Mouse (Mus musculus): ENCODE measurements around the gene Kif3c.

GRCm38 (mm10) chr12:3366190-3366956 is 1.4 kb downstream of the Kif3c start:
- no peak for TF ChIP-seq EP300 (IDR thresholded peaks at IDR 0.05; ENCODE audit: low read depth)
- no peak for TF ChIP-seq CTCF (IDR thresholded peaks at IDR 0.05; ENCODE audit: low read depth)
